Mouse (Mus musculus): ENCODE measurements at regions not wholly inside any gene's neighbourhood (a gene's known extent, or its start where the extent isn't known, plus 50 kb on each side); places are given as distances from the start of the nearest gene placed in this dataset.

DNA sequence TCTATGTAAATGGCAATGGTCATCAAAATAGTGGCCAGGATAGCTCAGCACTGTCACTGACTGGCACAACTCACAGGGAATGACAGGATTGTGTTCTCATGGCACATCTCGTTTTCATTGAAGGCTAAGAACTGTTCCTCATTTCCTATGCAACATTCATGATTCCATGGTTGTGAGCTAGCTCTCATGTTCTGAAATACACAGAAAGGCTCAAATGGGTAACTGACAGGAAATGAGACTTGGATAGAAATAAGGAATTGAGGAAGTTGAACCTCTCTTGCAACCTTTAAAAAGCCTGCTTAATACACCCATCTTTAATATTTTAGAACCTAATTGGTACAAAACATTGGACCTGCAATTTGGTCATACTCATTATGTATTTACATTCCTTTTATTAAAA is 249.1 kb upstream of the Gm10192 start:
- no peak for TF ChIP-seq CTCF (IDR thresholded peaks at IDR 0.05; ENCODE audit: low read depth)
- no peak for TF ChIP-seq EP300 (optimal IDR thresholded peaks at IDR 0.05)
